Mouse (Mus musculus): ENCODE results near the gene Greb1.

DNA sequence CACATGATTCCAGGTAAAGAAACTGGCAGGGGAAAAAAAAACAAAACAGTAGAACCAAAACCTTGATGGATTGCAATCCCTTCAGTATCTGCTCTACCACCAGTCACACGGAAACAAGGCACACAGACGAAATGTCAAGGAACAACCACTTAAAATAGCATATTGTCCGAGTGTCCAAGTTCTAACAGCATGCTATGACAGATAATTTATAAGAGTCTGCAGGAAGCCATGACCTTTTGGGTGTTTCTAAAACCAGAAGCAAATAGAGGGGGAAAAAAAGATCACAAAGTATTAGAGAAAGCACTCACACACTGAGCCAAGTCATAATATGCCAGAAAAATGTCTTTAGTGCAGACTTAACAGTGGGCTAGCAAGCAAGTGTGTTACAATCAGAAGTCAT lies 32.4 kb downstream of the Greb1 start:
- TF ChIP-seq GATA1 (IDR thresholded peaks at IDR 0.05; ENCODE audit: borderline replicate concordance, low read length) = no peak
- TF ChIP-seq POLR2AphosphoS5 (IDR thresholded peaks at IDR 0.05; ENCODE audit: insufficient replicate concordance, low read depth, low read length) = no peak
- TF ChIP-seq CTCF (IDR thresholded peaks at IDR 0.05; ENCODE audit: low read depth, low read length) = no peak
- no peak for TF ChIP-seq TAL1 (conservative IDR thresholded peaks at IDR 0.05; ENCODE audit: low read depth, low read length)

Data from G1E (cell line).